Mouse (Mus musculus) gastrocnemius, postnatal 10 days (tissue): ENCODE data around the gene Zfp944. TPM values are rescaled to one million over a fixed set of nuclear protein-coding genes. Genes with fewer than 3 reads are reported as not detected.
"Not testable (repeated sequence)": the region's sequence is repeated elsewhere in the genome, so short reads cannot be mapped to it uniquely, and the experiment has no call there.

Source experiments
- DNase-seq: peaks from one replicate; pipeline ENCODE4 v3.0.0; 2021; ENCODE audit warnings: mixed read lengths
- long read RNA-seq, 2 experiments: library from polyadenylated mRNA; stranded (forward); transcript quantifications; one replicate each; pipeline ENCODE4 v2.0.0; 2021
- total RNA-seq, 2 experiments: library from RNA; stranded (reverse); gene quantifications; 2 replicates each; pipeline ENCODE4 v1.2.3; 2021

The Zfp944 gene
- total RNA-seq: 1 to 10 TPM; 4.1 to 5.0 TPM
- long read RNA-seq, experiment 1, partial matches to known transcripts: 4 of 12 reads
- long read RNA-seq, experiment 1, other reads (novel, unspliced or antisense): 5 of 12 reads
- long read RNA-seq, experiment 2, partial matches to known transcripts: 0 of 8 reads
- long read RNA-seq, experiment 2, other reads (novel, unspliced or antisense): 6 of 8 reads

DNA sequence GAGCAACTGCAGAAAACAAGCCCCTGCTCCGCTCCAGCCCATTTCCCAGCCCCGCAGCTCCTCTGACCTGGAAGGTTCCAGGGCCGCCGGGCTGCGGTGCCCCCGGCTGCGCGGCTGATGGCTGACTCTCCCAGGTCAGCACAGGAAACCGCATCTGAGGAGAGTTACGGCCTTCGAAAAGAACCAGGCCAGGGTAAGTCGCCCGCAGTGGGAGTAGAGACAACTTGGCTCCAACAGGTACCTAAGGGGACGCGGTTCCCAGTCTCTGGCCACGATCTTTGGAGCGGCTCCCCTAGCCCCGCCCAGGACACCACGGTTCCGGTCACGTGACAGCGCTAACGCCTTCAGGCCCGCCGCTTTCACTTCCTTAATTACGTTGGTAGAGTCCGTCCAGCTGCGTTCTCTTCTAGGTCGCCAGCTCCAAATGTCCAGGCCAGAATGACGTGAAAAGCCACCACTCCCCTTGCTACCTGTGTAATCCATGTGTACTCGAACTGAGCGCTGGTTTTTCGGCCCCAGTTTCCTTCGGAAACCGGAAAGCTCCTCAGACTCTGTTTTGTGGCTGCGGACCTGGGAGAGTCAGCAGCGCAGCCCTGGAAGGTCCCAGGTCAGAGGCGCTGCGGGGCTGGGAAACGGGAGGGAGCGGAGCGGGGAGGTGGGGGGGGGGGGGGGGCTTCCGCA lies at the start of gene Zfp944, which contains the start of gene Zfp758:
Gene Zfp944, minus strand, starts transcription at position 300 of the 681 bp plus-strand sequence.
Gene Zfp758, plus strand, starts transcription at position 353 of the 681 bp plus-strand sequence.
- DNase-seq: peak; percentile 31

DNA sequence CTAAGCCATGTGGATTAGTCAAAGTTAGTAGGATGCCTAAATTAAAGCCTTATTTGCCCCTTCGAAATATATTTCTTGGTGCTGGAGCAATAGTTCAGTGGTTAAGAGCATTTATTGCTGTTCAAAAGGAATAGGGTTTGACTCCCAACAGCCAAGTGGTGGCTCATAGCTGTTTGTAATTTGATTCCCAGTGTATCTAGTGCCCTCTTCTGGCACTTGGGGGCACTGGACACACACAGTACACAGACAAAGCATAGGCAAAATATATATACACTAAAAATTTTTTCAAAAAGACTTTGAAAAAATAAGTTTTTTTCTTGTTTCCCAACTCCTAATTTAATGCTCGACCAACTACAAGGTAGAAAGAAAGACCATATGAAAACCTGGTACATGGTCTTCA lies 49.6 kb upstream of the Zfp944 start:
- no peak for DNase-seq

DNA sequence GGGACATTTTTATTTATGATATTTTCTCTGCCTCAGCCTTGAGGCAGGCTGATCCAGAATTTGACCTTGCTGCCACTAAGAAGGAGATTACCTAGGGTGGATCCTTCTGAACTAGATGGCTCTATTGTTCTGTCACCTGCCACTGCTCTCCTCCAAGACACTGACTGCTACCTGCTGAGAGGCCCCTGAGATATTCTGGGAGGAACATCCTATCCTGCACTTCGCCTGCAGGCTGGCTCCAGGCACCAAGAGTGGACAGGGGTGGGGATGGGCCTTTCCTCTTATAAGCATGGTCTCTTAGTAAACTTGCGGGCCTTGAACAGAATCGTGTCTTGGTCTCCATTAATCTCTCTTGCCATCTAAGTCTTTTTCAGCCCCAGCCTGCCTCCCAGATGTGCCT lies 2.7 kb upstream of the Zfp944 start:
- no peak for DNase-seq

DNA sequence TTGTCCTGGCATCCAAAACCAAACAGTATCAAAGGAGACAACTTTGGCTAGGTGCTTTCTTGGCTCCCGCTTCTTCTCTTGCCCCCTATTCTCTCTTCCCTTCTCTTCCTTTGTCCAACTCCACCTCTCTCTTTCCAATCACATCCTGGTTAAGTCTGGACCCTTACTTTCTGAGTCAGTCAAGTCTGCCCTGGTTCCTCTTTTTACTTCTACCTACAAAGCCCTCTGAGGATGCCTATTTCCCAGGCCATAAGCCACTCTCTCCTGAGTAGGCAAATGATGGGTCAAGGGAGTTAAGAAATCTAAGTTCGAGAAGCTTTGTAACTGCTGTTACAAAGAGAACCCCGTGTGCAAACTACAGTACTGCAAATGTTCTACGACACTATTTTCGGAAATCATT lies 628 bp downstream of the Zfp944 start:
- no peak for DNase-seq

DNA sequence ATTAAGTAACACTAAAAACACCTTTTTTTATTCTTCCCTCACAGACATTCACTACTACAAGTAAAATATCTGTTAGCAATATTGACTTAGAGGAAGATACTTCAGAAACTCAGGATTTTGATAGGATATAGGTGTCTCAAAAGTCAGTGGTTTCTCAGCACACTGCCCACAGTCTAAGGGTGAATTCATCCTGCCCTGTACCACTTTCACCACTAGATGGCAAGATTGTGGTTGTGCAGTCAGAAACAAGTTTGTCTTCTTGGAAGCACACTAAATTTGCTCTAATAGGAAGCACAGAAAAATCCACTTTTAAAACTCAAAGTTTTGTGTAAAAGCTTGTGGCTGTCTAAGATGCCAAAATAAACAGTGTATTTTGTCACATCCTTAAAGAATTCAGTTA lies 8.4 kb downstream of the Zfp944 start:
- no peak for DNase-seq

DNA sequence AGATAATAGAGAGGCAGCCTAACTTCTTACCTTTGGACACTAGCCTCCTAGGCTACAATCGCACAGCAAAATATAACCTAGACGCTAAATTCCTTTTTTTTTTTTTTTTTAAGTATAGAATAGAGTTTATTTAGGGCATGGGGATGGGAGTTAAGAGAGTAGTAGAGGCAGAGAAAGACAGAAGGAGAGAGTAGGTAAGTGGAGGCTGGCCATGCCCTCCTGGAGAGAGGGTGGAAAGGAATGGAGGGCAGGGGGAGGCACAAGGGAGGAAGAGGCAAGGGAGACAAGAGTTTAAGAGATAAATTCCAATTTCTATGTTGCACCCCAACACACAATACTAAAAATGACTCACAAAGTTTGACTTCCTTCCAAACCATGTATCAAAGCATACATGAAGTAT lies 46.0 kb downstream of the Zfp944 start:
- not testable (repeated sequence) for DNase-seq

DNA sequence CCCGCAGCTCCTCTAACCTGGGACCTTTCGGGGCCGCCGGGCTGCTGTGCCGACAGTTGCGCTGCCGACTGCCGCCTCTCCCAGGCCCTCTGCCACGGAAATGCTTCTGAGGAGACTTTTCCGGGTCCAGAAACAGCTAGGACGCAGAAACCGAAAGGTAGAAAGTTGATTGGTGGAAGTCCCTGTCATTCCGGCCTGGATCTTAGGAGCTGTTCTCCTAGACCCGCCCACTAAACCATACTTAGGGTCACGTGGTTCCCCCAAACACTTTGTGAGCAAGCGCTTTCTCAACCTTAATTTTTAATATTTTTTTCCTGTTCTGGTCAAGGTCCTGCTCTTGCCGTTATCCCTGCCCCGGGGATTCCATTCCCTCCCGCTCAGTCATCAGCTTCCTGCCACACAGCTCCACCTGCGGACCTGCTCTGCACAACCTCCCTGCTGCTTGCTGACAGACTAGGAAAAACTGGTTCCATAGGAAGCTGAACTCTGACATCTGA lies 46.4 kb downstream of the Zfp944 start, which contains the start of gene CT030661.1:
Gene CT030661.1, minus strand, starts transcription at position 108 of the 497 bp plus-strand sequence.
- DNase-seq: peak; percentile 71

DNA sequence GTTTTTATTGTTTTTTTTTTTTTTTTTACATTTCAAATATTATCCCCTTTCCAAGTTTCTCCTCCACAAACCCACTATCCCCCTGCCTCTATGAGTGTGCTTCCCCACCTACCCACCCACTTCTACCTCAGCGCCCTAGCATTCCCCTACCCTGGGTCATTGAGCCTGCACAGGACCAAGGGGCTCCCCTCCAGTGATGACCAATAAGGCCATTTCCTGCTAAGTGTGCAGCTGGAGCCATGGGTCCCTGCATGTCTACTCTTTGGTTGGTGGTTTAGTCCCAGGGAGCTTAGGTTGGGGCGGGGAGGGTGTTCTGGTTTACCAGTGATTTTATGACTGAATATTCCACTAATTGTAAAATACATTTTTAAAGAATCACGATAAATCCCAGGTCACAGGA lies 47.0 kb downstream of the Zfp944 start:
- peak; percentile 3 for DNase-seq

Other genes with a start within 250 kb of the Zfp944 start
- gene Zfp947, start 195.2 kb downstream of the Zfp944 start, total RNA-seq: 1 to 10 TPM in 1 of 2 experiments, under 1 TPM in 1; 0.94 to 1.0 TPM
- gene Zfp994, start 135.8 kb downstream of the Zfp944 start, total RNA-seq: 1 to 10 TPM; 2.1 TPM
- gene CT030661.1, start 46.6 kb downstream of the Zfp944 start, total RNA-seq: 1 to 10 TPM; 7.0 to 7.4 TPM
- 1 to 10 TPM; 6.8 TPM for gene Zfp758, start 53 bp upstream of the Zfp944 start, total RNA-seq
- 1 to 10 TPM; 3.6 to 4.1 TPM for gene Zfp946, start 62.8 kb upstream of the Zfp944 start, total RNA-seq
- not detected for gene Vmn2r111, start 212.1 kb upstream of the Zfp944 start, total RNA-seq
- gene Vmn2r112, start 239.6 kb upstream of the Zfp944 start, total RNA-seq: not detected